Mouse (Mus musculus) C2C12 (cell line): ENCODE measurements around the gene Rfx2. TPM values are rescaled to one million over a fixed set of nuclear protein-coding genes. Genes with fewer than 3 reads are reported as not detected.

Experiments
- H3K27me3 ChIP-seq: one replicate; pipeline ENCODE4 v1.6.1; 2011; ENCODE audit not compliant: control insufficient read depth, insufficient read depth, insufficient read length
- H3K36me3 ChIP-seq: one replicate; pipeline ENCODE4 v1.6.1; 2011; ENCODE audit not compliant: control insufficient read depth, insufficient read depth
- H3K4me3 ChIP-seq: one replicate; pipeline ENCODE4 v1.5.1; 2011; ENCODE audit warnings: mild to moderate bottlenecking, control low read depth; ENCODE audit not compliant: poor library complexity, insufficient read depth, severe bottlenecking
- H3K79me2 ChIP-seq: one replicate; pipeline ENCODE4 v1.6.1; 2011; ENCODE audit not compliant: control insufficient read depth, insufficient read depth
- H3K79me3 ChIP-seq: one replicate; pipeline ENCODE4 v1.6.1; 2011; ENCODE audit warnings: low read depth, control low read depth
- H3ac ChIP-seq: one replicate; pipeline ENCODE3; 2011; ENCODE audit warnings: low read depth; ENCODE audit not compliant: control insufficient read depth, insufficient read length
- CEBPB ChIP-seq: IDR thresholded peaks from one replicate; pipeline ENCODE4 v1.6.1; 2011; ENCODE audit warnings: low read depth, mild to moderate bottlenecking, control low read depth, moderate library complexity
- CTCF ChIP-seq: IDR thresholded peaks from one replicate; pipeline ENCODE4 v1.5.1; 2011; ENCODE audit not compliant: control insufficient read depth, insufficient read depth, insufficient read length
- FOSL1 ChIP-seq: IDR thresholded peaks from one replicate; pipeline ENCODE4 v1.8.0; 2011; ENCODE audit warnings: mild to moderate bottlenecking, low read length; ENCODE audit not compliant: poor library complexity, insufficient read depth, severe bottlenecking
- MAX ChIP-seq: IDR thresholded peaks from one replicate; pipeline ENCODE4 v1.6.1; 2011; ENCODE audit warnings: mild to moderate bottlenecking, control low read depth
- MYOD1 ChIP-seq: IDR thresholded peaks from one replicate; pipeline ENCODE4 v1.6.1; 2011; ENCODE audit warnings: low read depth; ENCODE audit not compliant: control insufficient read depth, insufficient read length
- MYOG ChIP-seq: IDR thresholded peaks from one replicate; pipeline ENCODE4 v1.6.1; 2011; ENCODE audit not compliant: control insufficient read depth, insufficient read length; ENCODE audit errors: extremely low read depth
- USF1 ChIP-seq: IDR thresholded peaks from one replicate; pipeline ENCODE4 v1.6.1; 2011; ENCODE audit warnings: low read depth, mild to moderate bottlenecking, control low read depth, moderate library complexity
- polyA plus RNA-seq: library from polyadenylated mRNA; unstranded; fragments of >200 nt; fragmentation: generic; extraction: Trizol; gene quantifications from one replicate; pipeline ENCODE4 v1.2.1, GENCODE M21; 2012; ENCODE audit warnings: missing spikeins

Rfx2 gene
- polyA plus RNA-seq, 1 experiment = 2.6 TPM

DNA sequence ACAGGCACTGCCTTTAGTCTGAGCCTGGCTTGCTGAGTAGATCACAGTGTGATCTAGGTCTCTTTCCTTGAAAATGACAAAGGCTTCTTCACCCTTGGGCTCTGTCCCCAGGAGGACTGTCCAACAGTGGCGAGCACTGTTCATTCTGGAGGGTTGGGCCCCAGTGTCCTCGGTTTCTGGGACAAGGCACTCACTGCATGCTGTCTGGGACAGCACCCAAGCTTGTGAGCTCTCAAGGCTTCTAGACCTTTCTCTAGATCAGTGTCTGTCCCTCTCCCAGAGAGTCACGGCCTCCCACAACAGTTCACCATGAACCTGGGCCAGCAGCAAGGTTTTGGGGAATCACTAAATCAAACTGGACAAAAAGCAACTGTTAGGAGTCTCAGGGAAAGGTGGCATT, 38.2 kb downstream of the Rfx2 start:
- no peaks in the 10 kb centered on the region for H3K36me3 ChIP-seq
- no peak for TF ChIP-seq CEBPB
- TF ChIP-seq MYOD1 = no peak
- no peak for TF ChIP-seq CTCF
- TF ChIP-seq MYOG = no peak
- no peak for TF ChIP-seq FOSL1
- TF ChIP-seq MAX = no peak
- TF ChIP-seq USF1 = no peak
- no peaks in the 10 kb centered on the region for H3K79me3 ChIP-seq
- H3ac ChIP-seq = no peak overlapping the region
- no peaks in the 10 kb centered on the region for H3K79me2 ChIP-seq
- H3K4me3 ChIP-seq = no peak overlapping the region
- H3K27me3 ChIP-seq = no peaks in the 10 kb centered on the region

DNA sequence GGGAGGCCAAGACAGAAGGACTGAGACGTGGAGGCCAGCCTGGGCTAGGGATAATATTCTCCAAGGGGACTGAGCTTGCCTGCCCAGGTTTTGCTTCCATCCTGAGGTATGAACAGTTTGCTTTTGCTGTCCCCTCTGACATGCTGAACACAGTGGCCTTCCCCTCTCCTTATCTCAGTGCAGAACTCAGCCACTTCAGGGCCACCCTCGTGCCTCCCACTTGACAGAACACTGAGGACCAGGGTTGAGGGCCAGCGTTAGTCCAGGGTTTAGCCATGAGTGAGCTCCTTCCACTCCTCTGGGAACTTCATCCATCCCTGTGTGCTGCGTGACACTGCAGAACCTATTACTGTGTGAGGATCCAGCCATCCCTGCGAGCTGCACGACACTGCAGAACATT, 41.5 kb downstream of the Rfx2 start:
- Histone ChIP-seq H3K36me3 (no peaks in the 10 kb centered on the region), H3K79me2 (no peaks in the 10 kb centered on the region), H3ac (no peak overlapping the region), H3K4me3 (no peak overlapping the region), H3K27me3 (no peaks in the 10 kb centered on the region), H3K79me3 (no peaks in the 10 kb centered on the region)
- no peak for TF ChIP-seq CTCF
- no peak for TF ChIP-seq FOSL1
- no peak for TF ChIP-seq MYOG
- TF ChIP-seq CEBPB = no peak
- no peak for TF ChIP-seq MAX

DNA sequence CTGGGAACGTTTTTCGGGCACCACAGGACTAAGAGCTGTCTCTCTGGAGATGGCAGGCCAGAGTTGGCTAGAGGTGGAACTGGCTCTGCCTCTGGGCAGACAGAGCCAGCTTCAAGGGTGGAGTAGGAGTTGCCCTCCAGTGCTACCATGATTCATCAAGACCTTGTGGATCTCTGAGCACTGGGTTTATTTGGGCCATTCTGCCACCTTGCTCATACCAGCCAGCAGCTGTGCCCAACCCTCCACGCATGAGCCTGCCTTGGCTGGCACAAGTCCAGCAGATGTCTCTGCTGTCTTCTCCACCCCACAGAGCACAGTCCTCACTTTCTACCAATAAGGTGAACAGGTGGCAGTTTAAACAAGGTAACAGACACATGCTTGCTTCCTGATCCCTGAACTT, 41.9 kb downstream of the Rfx2 start:
- no peak overlapping the region for H3ac ChIP-seq
- no peaks in the 10 kb centered on the region for H3K79me3 ChIP-seq
- H3K4me3 ChIP-seq = no peak overlapping the region
- H3K79me2 ChIP-seq = no peaks in the 10 kb centered on the region
- no peak for TF ChIP-seq FOSL1
- TF ChIP-seq MAX = no peak
- TF ChIP-seq USF1 = no peak
- TF ChIP-seq CTCF = no peak
- TF ChIP-seq MYOD1 = no peak
- TF ChIP-seq CEBPB = no peak
- no peak for TF ChIP-seq MYOG
- H3K36me3 ChIP-seq = no peaks in the 10 kb centered on the region
- no peaks in the 10 kb centered on the region for H3K27me3 ChIP-seq

DNA sequence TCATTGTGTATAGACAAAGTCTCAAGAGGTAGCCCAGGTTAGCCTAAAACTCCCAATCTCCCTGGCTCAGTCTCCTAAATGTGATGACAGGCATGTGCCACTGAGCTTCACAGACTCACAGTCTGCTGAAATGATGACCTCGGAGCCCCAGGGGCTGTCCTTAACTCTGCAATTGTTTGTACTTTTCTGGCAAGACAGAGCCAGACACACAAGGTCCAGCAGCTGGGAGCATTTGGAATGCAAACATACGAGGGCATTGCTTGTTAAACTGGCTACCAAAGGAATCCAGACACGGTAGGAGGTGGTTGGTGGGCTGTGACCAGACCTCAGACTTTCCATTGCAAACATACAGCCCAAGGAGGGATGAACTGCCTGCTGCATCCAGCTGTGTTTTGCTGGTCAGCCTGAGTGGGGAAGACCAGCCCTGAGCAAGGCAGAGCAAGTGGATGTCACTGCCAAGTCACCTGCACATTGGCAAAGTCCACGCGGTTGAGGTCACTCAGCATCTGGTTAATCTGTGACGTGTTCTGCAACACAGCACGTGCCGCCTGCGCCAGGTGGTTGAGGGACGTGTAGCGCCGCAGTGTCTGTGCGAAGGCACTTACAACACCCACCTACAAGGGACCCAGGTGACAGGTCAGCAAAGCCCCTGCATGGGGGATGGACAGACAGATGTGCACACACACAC, 50.4 kb downstream of the Rfx2 start:
- H3ac ChIP-seq = no peak overlapping the region
- H3K36me3 ChIP-seq = no peaks in the 10 kb centered on the region
- no peaks in the 10 kb centered on the region for H3K27me3 ChIP-seq
- H3K4me3 ChIP-seq = no peak overlapping the region
- no peaks in the 10 kb centered on the region for H3K79me2 ChIP-seq
- TF ChIP-seq CTCF (no peak), MYOG (no peak), MYOD1 (no peak), CEBPB (no peak), MAX (no peak), FOSL1 (no peak), USF1 (no peak)
- no peaks in the 10 kb centered on the region for H3K79me3 ChIP-seq

DNA sequence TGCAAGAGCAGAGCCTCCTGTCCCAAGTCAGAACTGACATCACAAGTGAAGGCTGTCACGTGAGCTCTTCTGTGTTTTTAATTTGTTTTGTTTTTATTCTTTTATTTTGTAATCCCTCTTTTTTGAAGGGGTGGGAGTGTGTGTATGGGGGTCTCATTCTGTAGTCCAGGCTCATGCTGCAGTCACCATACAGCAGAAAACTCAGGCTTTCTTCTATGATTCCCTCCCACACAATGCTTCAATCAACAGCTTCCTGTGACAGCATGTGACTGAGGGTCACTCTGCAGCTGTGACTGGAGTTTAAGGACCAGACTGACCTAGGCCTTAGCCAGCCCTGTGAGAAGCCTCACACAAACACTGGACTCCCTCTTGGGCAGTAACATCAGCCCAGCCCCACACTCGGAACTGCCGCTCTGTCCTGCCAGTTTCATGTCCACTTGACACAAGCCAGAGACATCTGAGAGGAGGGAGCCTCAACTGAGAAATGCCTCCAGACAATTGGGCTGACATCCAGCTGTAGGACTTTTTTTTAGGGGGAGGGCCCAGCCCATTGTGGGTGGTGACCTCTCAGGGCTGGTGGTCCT, 51.9 kb downstream of the Rfx2 start:
- Histone ChIP-seq H3K79me3 (no peaks in the 10 kb centered on the region), H3K4me3 (no peak overlapping the region), H3ac (no peak overlapping the region), H3K27me3 (no peaks in the 10 kb centered on the region), H3K36me3 (no peaks in the 10 kb centered on the region), H3K79me2 (no peaks in the 10 kb centered on the region)
- TF ChIP-seq CTCF (no peak), CEBPB (no peak), MYOG (no peak), FOSL1 (no peak), MYOD1 (no peak), USF1 (no peak), MAX (no peak)

DNA sequence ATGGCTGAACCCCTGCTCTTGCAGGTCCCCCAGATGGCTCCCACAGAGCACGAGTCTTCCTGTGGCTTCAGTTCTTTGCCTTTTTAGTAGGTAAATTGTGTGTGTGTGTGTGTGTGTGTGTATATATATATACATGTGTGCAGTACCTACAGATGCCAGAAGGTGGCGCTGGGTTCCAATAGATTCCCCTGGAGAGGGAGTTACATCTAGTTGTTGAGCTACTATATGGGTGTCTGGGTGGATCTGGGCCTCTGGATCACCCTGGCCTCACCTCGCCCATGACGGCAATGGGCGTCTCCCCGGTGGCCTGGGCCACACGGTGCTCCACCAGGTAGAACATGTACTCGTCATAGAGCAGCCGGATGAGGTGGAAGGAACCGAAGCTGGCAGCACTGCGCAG, 53.2 kb downstream of the Rfx2 start:
- no peaks in the 10 kb centered on the region for H3K79me2 ChIP-seq
- H3K27me3 ChIP-seq = no peaks in the 10 kb centered on the region

More for the DNA sequence above, 53.2 kb downstream of the Rfx2 start:
- Histone ChIP-seq H3K36me3 (no peaks in the 10 kb centered on the region), H3ac (no peak overlapping the region), H3K4me3 (no peak overlapping the region), H3K79me3 (no peaks in the 10 kb centered on the region)
- TF ChIP-seq MAX (no peak), CTCF (no peak), USF1 (no peak), CEBPB (no peak), FOSL1 (no peak), MYOD1 (no peak), MYOG (no peak)
